Mouse (Mus musculus) MEL (cell line): ENCODE measurements at regions not wholly inside any gene's neighbourhood (a gene's known extent, or its start where the extent isn't known, plus 50 kb on each side); places are given as distances from the start of the nearest gene placed in this dataset.

ENCODE experiments used
- BHLHE40 ChIP-seq: IDR thresholded peaks from 2 replicates; pipeline ENCODE4 v1.6.1; 2012; ENCODE audit warnings: low read depth, mild to moderate bottlenecking, inconsistent platforms, low read length, improper control_type of control experiment, borderline replicate concordance
- CHD1 ChIP-seq: IDR thresholded peaks from 2 replicates; pipeline ENCODE4 v1.6.1; 2012; ENCODE audit warnings: low read depth, mild to moderate bottlenecking, inconsistent platforms, low read length, improper control_type of control experiment
- CTCF ChIP-seq, 3 experiments: IDR thresholded peaks in 2 of 3; conservative IDR thresholded peaks in 1 of 3; 2 replicates each; pipeline ENCODE4 v1.5.1; 2011 to 2012; ENCODE audit warnings: low read length in 3 of 3, low read depth in 2 of 3, mild to moderate bottlenecking in 2 of 3, improper control_type of control experiment in 1 of 3, inconsistent platforms in 1 of 3, mixed read lengths in 1 of 3, moderate library complexity in 1 of 3; ENCODE audit not compliant: control insufficient read depth in 1 of 3, insufficient read depth in 1 of 3, poor library complexity in 1 of 3, severe bottlenecking in 1 of 3
- ELF1 ChIP-seq: IDR thresholded peaks from 2 replicates; pipeline ENCODE4 v1.6.1; 2014; ENCODE audit warnings: low read depth, mild to moderate bottlenecking, inconsistent platforms, low read length, improper control_type of control experiment, moderate library complexity
- KAT2A ChIP-seq: conservative IDR thresholded peaks from 2 replicates; pipeline ENCODE4 v1.6.1; 2012; ENCODE audit warnings: low read depth, low read length, improper control_type of control experiment, inconsistent platforms

DNA sequence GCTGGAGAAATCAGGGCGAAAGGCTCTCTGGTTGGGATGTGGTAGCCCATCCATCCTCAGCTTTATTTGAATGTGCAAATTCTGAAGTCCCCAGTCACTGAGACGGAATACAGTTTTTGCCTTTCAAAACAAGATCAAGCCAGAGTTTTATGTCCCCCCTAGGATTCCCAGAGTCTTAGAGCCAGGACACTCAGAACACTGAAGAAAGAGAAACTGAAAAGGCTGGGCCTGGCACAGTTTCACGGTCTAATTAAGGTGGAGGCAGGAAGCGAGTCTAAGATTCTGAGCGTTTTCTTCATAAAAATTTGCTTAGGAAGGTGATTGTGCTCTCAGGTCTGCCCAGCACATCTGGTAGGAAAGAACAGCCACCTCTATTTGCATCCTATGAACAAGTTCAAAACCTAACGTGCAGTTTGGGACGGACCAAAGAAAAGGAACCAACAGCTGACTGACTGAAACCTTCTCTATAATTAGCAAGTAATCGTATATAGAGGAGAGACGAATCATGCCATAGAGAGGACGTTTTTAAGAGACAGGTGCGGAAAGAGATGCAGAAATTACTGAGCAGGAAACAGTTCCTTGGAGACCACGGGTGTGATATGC lies 119.2 kb upstream of the Irak1bp1 start:
- no peak for TF ChIP-seq BHLHE40
- TF ChIP-seq KAT2A: no peak
- no peak for TF ChIP-seq ELF1
- TF ChIP-seq CTCF (IDR thresholded peaks at IDR 0.05 in 2 of 3, conservative IDR thresholded peaks at IDR 0.05 in 1 of 3; ENCODE audit: control insufficient read depth in 1 of 3, insufficient read depth in 1 of 3, low read depth in 2 of 3, low read length in 3 of 3, poor library complexity in 1 of 3, severe bottlenecking in 1 of 3): no peak
- no peak for TF ChIP-seq CHD1
